Mouse (Mus musculus) lung, postnatal 0 days (tissue): Measurements from ENCODE around the gene Ldlrad1. TPM values are rescaled to one million over a fixed set of nuclear protein-coding genes. Genes with fewer than 3 reads are reported as not detected.

Experiments
- ATAC-seq: fragments of 200-750 bp; cut with Nextera tagmentation; 2 replicates; pipeline ENCODE4 v1.8.0; 2017; ENCODE audit warnings: moderate library complexity
- DNase-seq: peaks from one replicate; pipeline ENCODE4 v3.0.0-alpha.2; 2016; ENCODE audit warnings: low spot score
- H3K27ac ChIP-seq: fragments of 300-500 bp; sonication (generic); 2 replicates; pipeline ENCODE4 v1.5.1; 2014; ENCODE audit warnings: antibody characterized with exemption, mild to moderate bottlenecking, low read length, mixed read lengths
- H3K27me3 ChIP-seq: fragments of 300-500 bp; sonication (generic); replicated peaks from 2 replicates; pipeline ENCODE4 v1.6.1; 2014; ENCODE audit warnings: low read length, mixed read lengths; ENCODE audit not compliant: insufficient read depth
- H3K36me3 ChIP-seq: fragments of 300-500 bp; sonication (generic); 2 replicates; pipeline ENCODE4 v1.6.1; 2014; ENCODE audit warnings: low read length, mixed read lengths; ENCODE audit not compliant: insufficient read depth
- H3K4me1 ChIP-seq: fragments of 300-500 bp; sonication (generic); 2 replicates; pipeline ENCODE4 v1.6.1; 2014; ENCODE audit warnings: antibody characterized with exemption, low read depth, low read length, mixed read lengths; ENCODE audit not compliant: insufficient read depth
- H3K4me2 ChIP-seq: fragments of 300-500 bp; sonication (generic); replicated peaks from 2 replicates; pipeline ENCODE4 v1.6.1; 2014; ENCODE audit warnings: low read depth, mild to moderate bottlenecking, low read length, moderate library complexity, mixed read lengths
- H3K4me3 ChIP-seq: fragments of 300-500 bp; sonication (generic); 2 replicates; pipeline ENCODE4 v1.5.1; 2014; ENCODE audit warnings: low read depth, low read length
- H3K9ac ChIP-seq: fragments of 300-500 bp; sonication (generic); replicated peaks from 2 replicates; pipeline ENCODE4 v1.6.1; 2014; ENCODE audit warnings: low read depth, mild to moderate bottlenecking
- H3K9me3 ChIP-seq: fragments of 300-500 bp; sonication (generic); 2 replicates; pipeline ENCODE4 v1.6.1; 2016; ENCODE audit warnings: low read length, mixed read lengths
- CTCF ChIP-seq: IDR thresholded peaks from 2 replicates; pipeline ENCODE4 v1.5.1; 2016; ENCODE audit warnings: antibody characterized with exemption, mild to moderate bottlenecking
- EP300 ChIP-seq: IDR thresholded peaks from 2 replicates; pipeline ENCODE4 v1.6.1; 2016; ENCODE audit warnings: antibody characterized with exemption, mild to moderate bottlenecking, control low read depth
- WGBS: fragments of 180-500 bp; shearing (Covaris S2); extraction: QIAGEN DNeasy Blood & Tissue Kit; methylation state at CpG from one replicate; pipeline ENCODE4 v1.1.7; 2014; 5-methylcytosine and 5-hydroxymethylcytosine counted together
- polyA plus RNA-seq: library from polyadenylated mRNA; unstranded; fragments of >200 nt; fragmentation: Nextera tagmentation; extraction: Ambion mirVana; gene quantifications from 2 replicates; pipeline ENCODE4 v1.2.1, GENCODE M21; 2015

The Ldlrad1 gene
- polyA plus RNA-seq, 1 experiment from 2014 or later: 3.5 TPM

DNA sequence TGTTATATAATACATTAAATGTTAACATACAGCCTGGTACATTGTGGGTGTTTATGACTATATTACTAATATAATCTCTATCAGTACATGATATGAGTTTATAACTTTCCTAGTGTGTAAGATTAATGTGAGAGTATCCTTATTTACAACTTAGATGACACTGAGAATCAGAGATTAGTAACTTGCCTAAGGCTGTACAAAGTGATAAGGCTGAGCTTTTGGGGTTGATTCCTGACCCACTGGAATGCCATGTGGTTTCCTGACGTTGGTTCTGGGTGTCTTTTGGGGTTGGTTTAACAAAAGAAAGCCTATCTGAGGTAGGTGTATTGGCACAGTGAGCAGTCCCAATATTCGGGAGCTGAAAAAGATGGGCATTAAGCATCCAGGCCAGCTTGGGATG, 26.2 kb upstream of the Ldlrad1 start:
- Histone ChIP-seq H3K9me3 (no peaks in the 10 kb centered on the region), H3K27ac (no peak overlapping the region), H3K4me1 (peaks cover 5% of the 10 kb centered on the region; the same call in 1 of the 2 replicates), H3K4me2 (no peak overlapping the region), H3K36me3 (peaks cover 7% of the 10 kb centered on the region; the same call in 1 of the 2 replicates), H3K4me3 (no peak overlapping the region), H3K27me3 (no peaks in the 10 kb centered on the region), H3K9ac (no peak overlapping the region)
- ATAC-seq: no peak
- WGBS: 69% methylated on average over 2 of the region's 2 CpGs
- TF ChIP-seq EP300: no peak
- TF ChIP-seq CTCF: no peak
- DNase-seq: no peak

DNA sequence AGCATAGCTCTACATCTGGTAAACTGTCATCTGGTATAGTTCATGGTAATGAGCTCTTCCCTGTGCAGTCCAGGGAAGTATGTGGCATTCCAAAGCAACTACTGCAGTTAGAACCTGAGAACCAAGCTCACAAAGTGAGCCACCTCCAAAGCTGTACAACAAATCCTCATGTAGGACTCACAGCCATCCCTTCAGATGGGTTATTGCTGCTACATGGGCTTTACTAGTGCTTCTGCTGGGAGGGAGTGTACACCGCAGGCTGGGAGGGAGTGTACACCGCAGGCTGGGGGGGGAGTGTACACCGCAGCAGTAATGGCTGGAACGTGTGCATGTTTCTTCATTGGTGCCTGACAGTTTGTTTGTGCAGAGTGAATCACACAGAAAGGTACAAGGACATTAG, 25.8 kb upstream of the Ldlrad1 start:
- H3K9me3 ChIP-seq: no peaks in the 10 kb centered on the region
- H3K9ac ChIP-seq: no peak overlapping the region
- DNase-seq: no peak
- no peaks in the 10 kb centered on the region for H3K27me3 ChIP-seq
- no peak overlapping the region for H3K4me3 ChIP-seq
- ATAC-seq: no peak
- 74% methylated on average over 4 of the region's 4 CpGs for WGBS
- H3K4me2 ChIP-seq: no peak overlapping the region
- no peak overlapping the region for H3K27ac ChIP-seq
- peaks cover 11% of the 10 kb centered on the region; the same call in 1 of the 2 replicates for H3K36me3 ChIP-seq
- peaks cover 3% of the 10 kb centered on the region; the same call in 1 of the 2 replicates for H3K4me1 ChIP-seq
- no peak for TF ChIP-seq EP300
- no peak for TF ChIP-seq CTCF

DNA sequence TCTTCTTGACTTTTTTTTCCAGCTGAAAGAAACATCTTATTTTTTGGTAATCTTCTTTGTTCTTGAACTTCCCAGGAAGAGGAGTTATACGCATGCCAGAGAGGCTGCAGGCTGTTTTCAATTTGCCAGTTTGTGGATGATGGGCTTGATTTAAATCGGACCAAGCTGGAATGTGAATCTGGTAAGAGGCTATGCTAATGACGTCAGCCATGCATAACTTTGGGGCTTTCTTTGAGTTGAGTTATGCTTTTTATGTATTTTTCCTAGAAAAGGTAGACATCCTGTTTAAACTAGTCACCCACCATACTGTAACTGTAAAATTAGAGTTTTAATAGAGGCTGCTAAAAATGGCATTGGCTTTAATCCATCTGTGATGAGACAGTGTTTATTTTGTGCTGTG, 23.3 kb upstream of the Ldlrad1 start:
- no peak overlapping the region for H3K4me2 ChIP-seq
- no peak overlapping the region for H3K4me3 ChIP-seq
- 55% methylated on average over 3 of the region's 3 CpGs for WGBS
- H3K27ac ChIP-seq: no peak overlapping the region
- H3K36me3 ChIP-seq: peaks cover 28% of the 10 kb centered on the region; the same call in 1 of the 2 replicates
- H3K9ac ChIP-seq: no peak overlapping the region
- 0 out of 2 replicates have a peak, but pooled peaks cover 3% of the 10 kb centered on the region for H3K4me1 ChIP-seq
- ATAC-seq (no peak), DNase-seq (no peak)
- H3K27me3 ChIP-seq: no peaks in the 10 kb centered on the region
- H3K9me3 ChIP-seq: no peaks in the 10 kb centered on the region
- no peak for TF ChIP-seq CTCF
- TF ChIP-seq EP300: no peak

DNA sequence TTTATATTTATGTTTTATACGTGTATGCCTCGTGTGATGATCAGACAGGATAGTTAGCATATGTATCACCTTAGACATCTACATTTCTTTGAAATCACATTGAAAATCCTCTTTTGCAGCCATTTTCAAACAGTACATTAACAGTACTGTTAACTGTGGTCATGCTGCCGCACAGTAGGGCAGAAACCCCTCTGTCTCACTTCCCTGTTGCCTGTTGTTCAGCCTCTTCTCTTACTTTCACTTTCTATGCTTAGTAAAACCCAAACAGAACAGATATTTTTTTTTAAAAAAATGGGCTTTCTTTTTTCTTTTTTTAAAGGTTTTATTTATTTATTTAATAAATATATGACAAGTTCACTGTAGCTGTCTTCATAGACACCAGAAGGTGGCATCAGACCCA, 15.1 kb upstream of the Ldlrad1 start:
- Histone ChIP-seq H3K4me1 (no peaks in the 10 kb centered on the region), H3K9me3 (no peaks in the 10 kb centered on the region), H3K4me3 (no peak overlapping the region), H3K36me3 (peaks cover 55% of the 10 kb centered on the region; the same call in 1 of the 2 replicates), H3K4me2 (no peak overlapping the region), H3K9ac (no peak overlapping the region), H3K27ac (no peak overlapping the region), H3K27me3 (no peaks in the 10 kb centered on the region)
- WGBS: 95% methylated on average over 3 of the region's 3 CpGs
- DNase-seq (no peak), ATAC-seq (no peak)
- TF ChIP-seq EP300 (no peak), CTCF (no peak)

DNA sequence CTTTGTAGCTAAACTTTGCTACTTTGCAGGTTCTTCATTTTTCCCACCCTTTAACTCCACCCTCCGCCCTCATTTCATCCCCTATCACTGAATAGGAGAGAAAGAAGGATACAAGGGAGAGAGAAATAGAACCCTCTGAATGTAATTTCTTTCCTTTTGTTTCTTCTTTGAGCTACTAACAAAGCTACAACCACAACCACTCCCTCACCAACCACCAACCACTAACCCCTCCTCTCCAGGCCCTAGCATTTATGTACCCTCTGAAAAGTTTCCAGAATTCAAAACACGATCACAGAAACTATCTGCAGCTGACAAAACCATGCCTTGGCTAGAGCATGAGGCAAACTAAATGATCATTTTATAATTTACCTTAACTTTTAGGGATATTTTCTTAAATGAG, 12.5 kb upstream of the Ldlrad1 start:
- TF ChIP-seq CTCF (no peak), EP300 (no peak)
- 97% methylated on average over 2 of the region's 2 CpGs for WGBS
- no peak overlapping the region for H3K9ac ChIP-seq
- no peaks in the 10 kb centered on the region for H3K27me3 ChIP-seq
- H3K36me3 ChIP-seq: peaks cover 55% of the 10 kb centered on the region; the same call in 1 of the 2 replicates
- H3K4me2 ChIP-seq: no peak overlapping the region
- DNase-seq: no peak
- no peaks in the 10 kb centered on the region for H3K4me1 ChIP-seq
- ATAC-seq: no peak
- no peak overlapping the region for H3K27ac ChIP-seq
- no peak overlapping the region for H3K4me3 ChIP-seq
- no peaks in the 10 kb centered on the region for H3K9me3 ChIP-seq

DNA sequence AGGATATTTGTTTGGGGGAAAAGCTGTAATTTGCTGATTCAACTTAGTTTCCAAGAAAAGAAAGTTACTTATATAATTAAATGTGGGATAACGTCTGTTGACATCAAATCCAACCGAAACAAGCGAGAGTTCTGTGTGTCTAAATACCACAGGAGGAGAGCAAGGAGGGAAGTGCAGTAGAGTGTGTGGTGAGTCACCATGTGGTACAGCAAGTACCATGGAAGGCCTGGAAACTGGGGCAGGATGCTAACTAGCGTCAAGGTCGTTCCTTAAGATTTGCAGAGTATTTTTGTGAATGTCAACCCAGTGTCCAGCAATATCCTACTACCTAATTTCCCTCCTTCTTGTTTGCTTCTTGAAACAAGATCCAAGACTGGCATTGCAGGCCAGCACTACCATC, 10.9 kb upstream of the Ldlrad1 start:
- ATAC-seq (no peak), DNase-seq (no peak)
- Histone ChIP-seq H3K27me3 (no peaks in the 10 kb centered on the region), H3K27ac (no peak overlapping the region), H3K4me3 (no peak overlapping the region), H3K9ac (no peak overlapping the region), H3K4me1 (no peaks in the 10 kb centered on the region), H3K4me2 (no peak overlapping the region), H3K36me3 (peaks cover 56% of the 10 kb centered on the region; the same call in 1 of the 2 replicates), H3K9me3 (no peaks in the 10 kb centered on the region)
- WGBS: 89% methylated on average over 5 of the region's 5 CpGs
- TF ChIP-seq CTCF (no peak), EP300 (no peak)

DNA sequence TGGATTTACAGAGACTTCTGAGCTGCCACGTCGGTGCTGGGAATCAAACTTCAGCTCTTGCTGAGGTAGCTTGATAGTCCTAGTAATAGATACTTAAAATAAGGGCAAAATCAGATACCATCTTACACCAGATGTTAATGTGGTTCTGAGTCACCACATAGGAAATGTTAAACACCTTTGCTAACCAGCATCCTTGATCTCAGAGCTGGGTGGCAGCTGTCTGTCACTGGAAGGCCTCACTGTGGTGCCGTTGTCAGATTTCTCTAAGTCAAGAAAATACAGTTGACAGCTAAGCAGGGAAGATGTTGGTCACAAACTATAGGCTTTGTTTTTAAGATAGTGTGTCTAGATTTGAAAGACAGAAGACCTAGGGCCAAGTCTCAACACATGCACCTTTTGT, 7.2 kb upstream of the Ldlrad1 start:
- TF ChIP-seq CTCF (no peak), EP300 (no peak)
- Histone ChIP-seq H3K36me3 (peaks cover 41% of the 10 kb centered on the region; the same call in 1 of the 2 replicates), H3K4me3 (no peak overlapping the region), H3K27me3 (no peaks in the 10 kb centered on the region), H3K9me3 (no peaks in the 10 kb centered on the region), H3K27ac (no peak overlapping the region), H3K9ac (no peak overlapping the region), H3K4me1 (no peaks in the 10 kb centered on the region), H3K4me2 (no peak overlapping the region)
- ATAC-seq (no peak), DNase-seq (no peak)
- WGBS: 91% methylated on average over 3 of the region's 3 CpGs
